Mouse (Mus musculus): ENCODE data around the gene Slc26a1.

DNA sequence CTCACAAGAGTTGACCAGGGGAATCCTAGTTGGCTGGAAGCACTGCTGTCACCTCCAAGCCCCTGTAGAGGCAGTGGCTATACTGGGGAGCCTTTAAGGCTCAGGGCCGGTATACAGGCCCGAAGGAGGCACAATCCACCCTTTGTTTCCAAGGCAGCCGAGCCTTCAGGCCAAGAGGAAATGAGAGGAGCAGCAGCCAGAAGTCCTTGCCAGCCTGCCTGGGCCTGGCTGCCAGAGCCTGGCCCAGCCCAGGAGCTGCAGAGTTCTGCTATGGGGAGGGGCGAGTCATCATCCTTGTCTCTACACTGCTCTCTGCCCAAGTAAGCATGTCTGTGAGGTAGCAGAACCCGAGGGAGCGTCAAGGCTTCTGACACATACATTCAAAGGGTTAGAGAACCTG, 38.8 kb upstream of the Slc26a1 start:
- no peak for TF ChIP-seq POLR2A (IDR thresholded peaks at IDR 0.05; ENCODE audit: control insufficient read depth, extremely low read depth, insufficient read depth, low read length, poor library complexity)
- TF ChIP-seq CTCF (IDR thresholded peaks at IDR 0.05; ENCODE audit: borderline replicate concordance, control insufficient read depth, extremely low read depth, insufficient read depth, low read length, poor library complexity): no peak
